Mouse (Mus musculus): ENCODE results near the gene Psmc6.

DNA sequence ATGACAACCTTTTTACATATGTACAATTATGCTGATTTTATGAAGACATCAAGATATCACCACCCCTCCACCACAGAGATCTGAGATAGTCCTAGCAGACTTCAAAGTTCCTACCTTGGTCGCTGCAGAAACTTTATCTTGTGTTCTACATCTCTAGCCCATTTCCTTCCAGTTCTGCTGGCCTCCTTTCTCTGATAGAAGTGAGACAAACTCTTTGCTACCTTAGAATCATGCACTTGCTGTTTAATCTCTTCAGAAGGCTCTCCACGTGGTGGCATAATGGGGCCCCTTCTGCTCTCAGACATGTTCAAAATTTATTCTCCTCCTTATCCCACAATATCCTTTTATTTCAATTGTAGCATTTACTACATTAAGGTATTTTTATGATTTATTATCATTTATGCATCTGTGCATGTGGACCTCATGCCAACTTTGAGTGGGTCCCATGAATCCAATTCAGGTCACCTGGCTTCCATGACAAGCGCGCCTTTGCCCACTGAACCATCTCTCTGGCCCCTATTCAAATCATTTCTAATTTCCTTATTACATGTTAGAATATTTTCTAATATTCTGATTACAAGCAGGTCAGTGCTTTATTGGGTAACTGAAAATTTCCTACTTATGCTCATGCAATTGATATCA lies 1.4 kb upstream of the Psmc6 start:
- TF ChIP-seq ZMIZ1 (IDR thresholded peaks at IDR 0.05; ENCODE audit: low read depth, low read length), result no peak
- no peak for TF ChIP-seq CTCF (conservative IDR thresholded peaks at IDR 0.05 in 1 of 2, IDR thresholded peaks at IDR 0.05 in 1 of 2; ENCODE audit: low read depth in 2 of 2, low read length in 2 of 2)
- no peak for TF ChIP-seq TCF12 (IDR thresholded peaks at IDR 0.05; ENCODE audit: low read depth, low read length)
- TF ChIP-seq ZKSCAN1 (IDR thresholded peaks at IDR 0.05; ENCODE audit: borderline replicate concordance, low read depth, low read length), result no peak
- TF ChIP-seq CHD2 (IDR thresholded peaks at IDR 0.05; ENCODE audit: low read length), result no peak
- no peak for TF ChIP-seq JUN (IDR thresholded peaks at IDR 0.05; ENCODE audit: insufficient read depth, low read depth, low read length)
- no peak for TF ChIP-seq EP300 (IDR thresholded peaks at IDR 0.05; ENCODE audit: low read length)
- TF ChIP-seq GABPA (IDR thresholded peaks at IDR 0.05; ENCODE audit: insufficient replicate concordance, low read depth, low read length), result no peak
- TF ChIP-seq USF1 (IDR thresholded peaks at IDR 0.05; ENCODE audit: low read depth, low read length), result no peak
- TF ChIP-seq MYC (IDR thresholded peaks at IDR 0.05; ENCODE audit: low read depth, low read length), result no peak
- TF ChIP-seq ZNF384 (IDR thresholded peaks at IDR 0.05; ENCODE audit: low read depth, low read length), result no peak

Measured in CH12.LX (cell line).